Mouse (Mus musculus) cerebellum, adult 2 months (tissue): ENCODE data around the gene Slc26a3. TPM values are rescaled to one million over a fixed set of nuclear protein-coding genes. Genes with fewer than 3 reads are reported as not detected.
"Not testable (repeated sequence)": the region's sequence is repeated elsewhere in the genome, so short reads cannot be mapped to it uniquely, and the experiment has no call there.

Source experiments
- DNase-seq, 2 experiments: peaks; one replicate each; pipeline ENCODE4 v3.0.0; 2021
- H3K27ac ChIP-seq: fragments of 200-500 bp; 2 replicates; pipeline ENCODE4 v1.5.1; 2012; ENCODE audit warnings: low read length, control low read depth, inconsistent platforms; ENCODE audit not compliant: insufficient read depth
- H3K27me3 ChIP-seq: fragments of 200-500 bp; 2 replicates; pipeline ENCODE4 v1.6.1; 2012; ENCODE audit warnings: inconsistent platforms, mild to moderate bottlenecking, low read length, moderate library complexity; ENCODE audit not compliant: control insufficient read depth, insufficient read depth
- H3K4me1 ChIP-seq: fragments of 200-500 bp; 2 replicates; pipeline ENCODE4 v1.6.1; 2011; ENCODE audit warnings: low read length; ENCODE audit not compliant: control insufficient read depth, insufficient read depth
- H3K4me3 ChIP-seq: fragments of 200-500 bp; replicated peaks from 2 replicates; pipeline ENCODE3; 2011; ENCODE audit warnings: mild to moderate bottlenecking, low read depth, low read length, control low read depth; ENCODE audit not compliant: insufficient read depth
- CTCF ChIP-seq: fragments of 200-500 bp; IDR thresholded peaks from 2 replicates; pipeline ENCODE4 v1.5.1; 2011; ENCODE audit warnings: low read depth, mild to moderate bottlenecking, control low read depth, low read length, moderate library complexity, borderline replicate concordance; ENCODE audit not compliant: insufficient read depth
- POLR2A ChIP-seq: fragments of 200-500 bp; IDR thresholded peaks from 2 replicates; pipeline ENCODE4 v1.6.1; 2011; ENCODE audit warnings: low read length, control low read depth, borderline replicate concordance; ENCODE audit not compliant: insufficient read depth
- WGBS: fragments of 180-500 bp; shearing (Covaris S2); methylation state at CpG from one replicate; pipeline ENCODE4 v1.1.7; 2018; 5-methylcytosine and 5-hydroxymethylcytosine counted together
- polyA plus RNA-seq: library from polyadenylated mRNA; depleted of rRNA; stranded (reverse); fragments of >200 nt; gene quantifications from 2 replicates; pipeline ENCODE4 v1.2.3, GENCODE M21; 2012

The Slc26a3 gene
- polyA plus RNA-seq, 1 experiment = 0.08 TPM

GRCm38 (mm10) chr12:31439612-31440011 lies 48.9 kb downstream of the Slc26a3 start:
- TF ChIP-seq POLR2A (no peak), CTCF (no peak)
- H3K4me1 ChIP-seq = no peaks in the 10 kb centered on the region
- WGBS = 79% methylated on average over 2 of the region's 2 CpGs
- no peak overlapping the region for H3K27ac ChIP-seq
- no peak for DNase-seq
- H3K4me3 ChIP-seq = no peak overlapping the region
- no peaks in the 10 kb centered on the region for H3K27me3 ChIP-seq

- WGBS = 1% methylated on average over 11 of the region's 11 CpGs
- no peak for TF ChIP-seq POLR2A
- no peak for TF ChIP-seq CTCF
- Histone ChIP-seq H3K4me3 (no peak overlapping the region), H3K27ac (no peak overlapping the region), H3K4me1 (no peaks in the 10 kb centered on the region), H3K27me3 (no peaks in the 10 kb centered on the region)
- DNase-seq = no peak
Measured at GRCm38 (mm10) chr12:31444131-31444546, 53.5 kb downstream of the Slc26a3 start.

GRCm38 (mm10) chr12:31444827-31445226 lies 54.2 kb downstream of the Slc26a3 start:
- WGBS = 17% methylated on average over 6 of the region's 6 CpGs
- Histone ChIP-seq H3K27ac (no peak overlapping the region), H3K27me3 (no peaks in the 10 kb centered on the region), H3K4me3 (no peak overlapping the region), H3K4me1 (no peaks in the 10 kb centered on the region)
- no peak for DNase-seq
- TF ChIP-seq CTCF (no peak), POLR2A (no peak)

- H3K4me1 ChIP-seq = no peaks in the 10 kb centered on the region
- no peaks in the 10 kb centered on the region for H3K27me3 ChIP-seq
- TF ChIP-seq CTCF = no peak
- no peak for TF ChIP-seq POLR2A
- H3K4me3 ChIP-seq = no peak overlapping the region
- no peak for DNase-seq
- WGBS = 91% methylated on average over 3 of the region's 3 CpGs
- no peak overlapping the region for H3K27ac ChIP-seq
Measured at GRCm38 (mm10) chr12:31449341-31449740, 58.7 kb downstream of the Slc26a3 start.

- no peak for DNase-seq
- Histone ChIP-seq H3K27me3 (no peaks in the 10 kb centered on the region), H3K27ac (no peak overlapping the region), H3K4me3 (no peak overlapping the region), H3K4me1 (no peaks in the 10 kb centered on the region)
- no peak for TF ChIP-seq CTCF
- WGBS = 85% methylated on average over 9 of the region's 9 CpGs
Measured at GRCm38 (mm10) chr12:31456271-31456670, 65.6 kb downstream of the Slc26a3 start.

GRCm38 (mm10) chr12:31458474-31458873 lies 67.8 kb downstream of the Slc26a3 start:
- Histone ChIP-seq H3K4me3 (no peak overlapping the region), H3K4me1 (no peaks in the 10 kb centered on the region), H3K27me3 (no peaks in the 10 kb centered on the region), H3K27ac (no peak overlapping the region)
- no peak for TF ChIP-seq POLR2A
- no peak for TF ChIP-seq CTCF
- DNase-seq = no peak
- WGBS = 64% methylated on average over 4 of the region's 4 CpGs

GRCm38 (mm10) chr12:31460270-31460669 lies 69.6 kb downstream of the Slc26a3 start:
- DNase-seq, H3K27me3 ChIP-seq, H3K4me3 ChIP-seq, H3K4me1 ChIP-seq, H3K27ac ChIP-seq: not testable (repeated sequence)
- 20% methylated on average over 3 of the region's 3 CpGs for WGBS
- peak; percentile 42; the same call in 1 of the 2 replicates for TF ChIP-seq CTCF

- no peak for DNase-seq
- Histone ChIP-seq H3K4me3 (no peak overlapping the region), H3K27me3 (no peaks in the 10 kb centered on the region), H3K27ac (no peak overlapping the region), H3K4me1 (no peaks in the 10 kb centered on the region)
- no peak for TF ChIP-seq POLR2A
- TF ChIP-seq CTCF = no peak
- WGBS = 93% methylated on average over 9 of the region's 9 CpGs
Measured at GRCm38 (mm10) chr12:31461371-31461770, 70.7 kb downstream of the Slc26a3 start.
